Mouse (Mus musculus): ENCODE data around the gene Syne2. TPM values are rescaled to one million over a fixed set of nuclear protein-coding genes. Genes with fewer than 3 reads are reported as not detected.
A peak's percentile ranks its signal among the peaks of the same experiment; 100 is the strongest.
"Not testable (repeated sequence)": the region's sequence is repeated elsewhere in the genome, so short reads cannot be mapped to it uniquely, and the experiment has no call there.

The Syne2 gene
- polyA plus RNA-seq, 1 experiment from 2014 or later, result 108 TPM

GRCm38 (mm10) chr12:76117632-76118153 is 299.8 kb downstream of the Syne2 start:
- Histone ChIP-seq H3K36me3 (replicated peaks) (peaks cover 1% of the 10 kb centered on the region; the same call in 1 of the 2 replicates), H3K9me3 (no peaks in the 10 kb centered on the region), H3K4me3 (no peak overlapping the region), H3K27me3 (ENCODE audit: poor library complexity, severe bottlenecking) (no peaks in the 10 kb centered on the region), H3K27ac (no peak overlapping the region), H3K4me1 (peaks cover 6% of the 10 kb centered on the region; the same call in 1 of the 2 replicates)
- no peak for DNase-seq (ENCODE audit: extremely low spot score, low spot score)
- WGBS, result 87% methylated on average over 4 of the region's 4 CpGs

GRCm38 (mm10) chr12:76123223-76123622 is 305.3 kb downstream of the Syne2 start:
- 96% methylated on average over 6 of the region's 6 CpGs for WGBS
- Histone ChIP-seq H3K4me1 (no peaks in the 10 kb centered on the region), H3K4me3 (no peak overlapping the region), H3K27ac (no peak overlapping the region), H3K9me3 (no peaks in the 10 kb centered on the region), H3K36me3 (replicated peaks) (no peaks in the 10 kb centered on the region), H3K27me3 (ENCODE audit: poor library complexity, severe bottlenecking) (no peaks in the 10 kb centered on the region)
- DNase-seq (ENCODE audit: extremely low spot score, low spot score), result no peak

GRCm38 (mm10) chr12:76128306-76128705 is 310.4 kb downstream of the Syne2 start:
- no peak for DNase-seq (ENCODE audit: extremely low spot score, low spot score)
- Histone ChIP-seq H3K9me3 (no peaks in the 10 kb centered on the region), H3K4me1 (peaks cover 3% of the 10 kb centered on the region; the same call in 1 of the 2 replicates), H3K27me3 (ENCODE audit: poor library complexity, severe bottlenecking) (no peaks in the 10 kb centered on the region), H3K27ac (no peak overlapping the region), H3K36me3 (replicated peaks) (no peaks in the 10 kb centered on the region), H3K4me3 (no peak overlapping the region)
- 77% methylated on average over 3 of the region's 3 CpGs for WGBS

GRCm38 (mm10) chr12:76128831-76129230 is 310.9 kb downstream of the Syne2 start:
- peaks cover 3% of the 10 kb centered on the region; the same call in 1 of the 2 replicates for H3K4me1 ChIP-seq
- H3K4me3 ChIP-seq, result no peak overlapping the region
- no peak for DNase-seq (ENCODE audit: extremely low spot score, low spot score)
- WGBS, result 89% methylated on average over 10 of the region's 10 CpGs
- H3K9me3 ChIP-seq, result no peaks in the 10 kb centered on the region
- H3K27me3 ChIP-seq (ENCODE audit: poor library complexity, severe bottlenecking), result no peaks in the 10 kb centered on the region
- no peaks in the 10 kb centered on the region for H3K36me3 ChIP-seq (replicated peaks)
- H3K27ac ChIP-seq, result no peak overlapping the region

- no peaks in the 10 kb centered on the region for H3K27me3 ChIP-seq (ENCODE audit: poor library complexity, severe bottlenecking)
- H3K27ac ChIP-seq, result no peak overlapping the region
- no peak overlapping the region for H3K4me3 ChIP-seq
- WGBS, result 22% methylated on average over 4 of the region's 4 CpGs
- H3K4me1 ChIP-seq, result peaks cover 3% of the 10 kb centered on the region; the same call in 1 of the 2 replicates
- peak; percentile 30 for DNase-seq (ENCODE audit: extremely low spot score, low spot score)
- no peaks in the 10 kb centered on the region for H3K9me3 ChIP-seq
- no peaks in the 10 kb centered on the region for H3K36me3 ChIP-seq (replicated peaks)
Observed at GRCm38 (mm10) chr12:76130281-76130680, 312.3 kb downstream of the Syne2 start.

- H3K9me3 ChIP-seq, result no peaks in the 10 kb centered on the region
- H3K36me3 ChIP-seq (replicated peaks), result no peaks in the 10 kb centered on the region
- DNase-seq (ENCODE audit: extremely low spot score, low spot score), result no peak
- H3K4me3 ChIP-seq, result no peak overlapping the region
- WGBS, result 87% methylated on average over 6 of the region's 6 CpGs
- H3K27me3 ChIP-seq (ENCODE audit: poor library complexity, severe bottlenecking), result no peaks in the 10 kb centered on the region
- H3K27ac ChIP-seq, result no peak overlapping the region
- peaks cover 3% of the 10 kb centered on the region; the same call in 1 of the 2 replicates for H3K4me1 ChIP-seq
Observed at GRCm38 (mm10) chr12:76130891-76131290, 313.0 kb downstream of the Syne2 start.

GRCm38 (mm10) chr12:76132591-76132990 is 314.7 kb downstream of the Syne2 start:
- DNase-seq (ENCODE audit: extremely low spot score, low spot score), result no peak
- Histone ChIP-seq H3K4me3 (no peak overlapping the region), H3K4me1 (peaks cover 3% of the 10 kb centered on the region; the same call in 1 of the 2 replicates), H3K27me3 (ENCODE audit: poor library complexity, severe bottlenecking) (no peaks in the 10 kb centered on the region), H3K9me3 (no peaks in the 10 kb centered on the region), H3K36me3 (replicated peaks) (no peaks in the 10 kb centered on the region), H3K27ac (no peak overlapping the region)
- 84% methylated on average over 4 of the region's 4 CpGs for WGBS

- H3K4me1 ChIP-seq; H3K9me3 ChIP-seq; DNase-seq (ENCODE audit: extremely low spot score, low spot score); H3K4me3 ChIP-seq; H3K36me3 ChIP-seq (replicated peaks); H3K27me3 ChIP-seq (ENCODE audit: poor library complexity, severe bottlenecking); H3K27ac ChIP-seq: not testable (repeated sequence)
- 87% methylated on average over 9 of the region's 9 CpGs for WGBS
Observed at GRCm38 (mm10) chr12:76133081-76133480, 315.1 kb downstream of the Syne2 start.

GRCm38 (mm10) chr12:76136701-76137100 is 318.8 kb downstream of the Syne2 start:
- 43% methylated on average over 6 of the region's 6 CpGs for WGBS
- Histone ChIP-seq H3K4me3 (no peak overlapping the region), H3K36me3 (replicated peaks) (no peaks in the 10 kb centered on the region)

GRCm38 (mm10) chr12:76152389-76152788 is 334.5 kb downstream of the Syne2 start:
- WGBS, result 14% methylated on average over 30 of the region's 30 CpGs
- DNase-seq (ENCODE audit: extremely low spot score, low spot score); H3K36me3 ChIP-seq (replicated peaks); H3K9me3 ChIP-seq; H3K4me1 ChIP-seq: not testable (repeated sequence)
- peak overlapping the region; percentile 44 for H3K4me3 ChIP-seq
- H3K27me3 ChIP-seq (ENCODE audit: poor library complexity, severe bottlenecking), result peaks cover 35% of the 10 kb centered on the region
- peak overlapping the region; percentile 26; the same call in 1 of the 2 replicates for H3K27ac ChIP-seq

More at GRCm38 (mm10) chr12:76136701-76137100, 318.8 kb downstream of the Syne2 start:
- DNase-seq (ENCODE audit: extremely low spot score, low spot score), result no peak
- Histone ChIP-seq H3K27me3 (ENCODE audit: poor library complexity, severe bottlenecking) (no peaks in the 10 kb centered on the region), H3K9me3 (no peaks in the 10 kb centered on the region), H3K27ac (no peak overlapping the region), H3K4me1 (no peaks in the 10 kb centered on the region)

Small RNA genes lying within 50 kb of the gene (microRNA-seq; reads per million reads assigned to microRNA genes)
- gene Mir5101, result 4.8 reads per million, percentile 12 among the genes with 10 or more reads in this experiment

Other genes with a start within 250 kb of the Syne2 start
- gene Ppp2r5e, start 221.9 kb upstream of the Syne2 start, polyA plus RNA-seq (2016; fragmentation: Nextera tagmentation; extraction: Ambion mirVana), result 15.2 and 15.4 TPM in 2 replicates
- gene Wdr89, start 148.6 kb upstream of the Syne2 start, polyA plus RNA-seq (2016; fragmentation: Nextera tagmentation; extraction: Ambion mirVana), result 13.9 and 14.7 TPM in 2 replicates
- gene Sgpp1, start 82.4 kb upstream of the Syne2 start, polyA plus RNA-seq (2016; fragmentation: Nextera tagmentation; extraction: Ambion mirVana), result 5.5 and 5.8 TPM in 2 replicates

All from forebrain, embryonic 10.5 days (tissue).